20 mouse cellular contexts compared by ENCODE assay signal in the genomic region with DNA sequence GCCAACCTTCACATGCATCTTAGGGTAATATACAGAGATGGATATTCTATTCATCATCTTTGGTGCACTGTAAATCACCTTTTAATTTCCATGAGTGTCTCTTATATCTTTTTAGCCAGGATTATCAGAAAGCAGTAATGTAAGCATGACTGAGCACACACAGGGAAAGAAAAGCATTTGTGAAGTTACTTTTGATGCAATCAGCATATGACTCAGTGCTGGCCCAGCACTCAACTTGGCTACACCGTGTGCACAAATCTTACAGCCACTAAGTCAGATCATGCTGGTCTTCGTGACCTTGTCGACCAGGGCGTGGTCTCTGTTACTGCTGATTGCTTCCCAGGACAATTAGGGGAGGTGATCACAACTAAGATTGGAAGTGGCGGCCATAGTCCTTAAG. TPM values are rescaled to one million over a fixed set of nuclear protein-coding genes. Genes with fewer than 3 reads are reported as not detected.
A peak's percentile ranks its signal among the peaks of the same experiment; 100 is the strongest.
DNase-seq lines count a peak whose midpoint lies in the region; ATAC-seq and TF ChIP-seq lines count a peak whose summit lies in the region.
"Had no signal": no experiment of that assay in that cellular context is flagged by ENCODE, and none has a peak within 500 bp of the region (broad histone marks: within the 10 kb centered on the region; RNA-seq: fewer than 3 reads in every experiment).

No protein-coding gene starts in this region.

- no peaks in the 10 kb centered on the region for H3K79me2 ChIP-seq in myocyte (ENCODE audit: control insufficient read depth, insufficient read depth)

- H3K4me1 ChIP-seq in midbrain, embryonic 11.5 days (ENCODE audit: control insufficient read depth, insufficient read depth, low read length), result no peaks in the 10 kb centered on the region
- H3K4me1 ChIP-seq in midbrain, embryonic 13.5 days (replicated peaks), result no peaks in the 10 kb centered on the region
- H3K4me1 ChIP-seq in ES-E14 (ENCODE audit: control insufficient read depth in 2 of 2, insufficient read depth in 2 of 2, low read length in 2 of 2, poor library complexity in 1 of 2), result no peaks in the 10 kb centered on the region
- no peaks in the 10 kb centered on the region for H3K4me1 ChIP-seq in forebrain, embryonic 12.5 days

- H3K9ac ChIP-seq in midbrain, embryonic 11.5 days (ENCODE audit: low read length), result no peak overlapping the region
- H3K9ac ChIP-seq in midbrain, embryonic 13.5 days (replicated peaks), result no peak overlapping the region
- no peak overlapping the region for H3K9ac ChIP-seq in ES-E14 (ENCODE audit: insufficient read depth, low read depth, low read length, poor library complexity, severe bottlenecking)
- H3K9ac ChIP-seq in forebrain, embryonic 12.5 days, result no peak overlapping the region
- H3K9ac ChIP-seq: lung, embryonic 14.5 days had no signal

- WGBS in midbrain, embryonic 11.5 days, result 89% methylated on average over 5 of the region's 5 CpGs
- 91% methylated on average over 5 of the region's 5 CpGs for WGBS in midbrain, embryonic 13.5 days
- WGBS in forebrain, embryonic 12.5 days, result 91% methylated on average over 5 of the region's 5 CpGs

- no peak for TF ChIP-seq POLR2A in myocyte (IDR thresholded peaks at IDR 0.05; ENCODE audit: insufficient read length, low read depth)

- H3K36me3 ChIP-seq in midbrain, embryonic 11.5 days (ENCODE audit: control insufficient read depth, insufficient read depth, low read length), result no peaks in the 10 kb centered on the region
- H3K36me3 ChIP-seq in midbrain, embryonic 13.5 days, result no peaks in the 10 kb centered on the region
- H3K36me3 ChIP-seq in ES-E14 (ENCODE audit: control insufficient read depth, insufficient read depth, low read length, poor library complexity, severe bottlenecking), result no peaks in the 10 kb centered on the region
- peaks cover 16% of the 10 kb centered on the region for H3K36me3 ChIP-seq in myocyte (ENCODE audit: control insufficient read depth, insufficient read depth)
- H3K36me3 ChIP-seq in forebrain, embryonic 12.5 days (replicated peaks), result no peaks in the 10 kb centered on the region

- CTCF ChIA-PET in Patski (lab: Charles Lee), result no interaction called here

- H3K27ac ChIP-seq in midbrain, embryonic 11.5 days (ENCODE audit: low read depth, low read length), result no peak overlapping the region
- H3K27ac ChIP-seq in midbrain, embryonic 13.5 days, result no peak overlapping the region
- H3K27ac ChIP-seq in ES-E14 (ENCODE audit: insufficient read depth, low read depth, low read length, poor library complexity, severe bottlenecking), result no peak overlapping the region
- H3K27ac ChIP-seq in forebrain, embryonic 12.5 days, result no peak overlapping the region
- H3K27ac ChIP-seq: macrophage had no signal

- no peak for TF ChIP-seq CTCF in Patski (IDR thresholded peaks at IDR 0.05)

- DNase-seq in midbrain, embryonic 11.5 days (ENCODE audit: low spot score, missing footprints), result peak; percentile 8
- peak; percentile 3 for DNase-seq in ES-E14 (ENCODE audit: low read depth, low spot score)
- DNase-seq in Patski (ENCODE audit: low read depth, low spot score), result peak; percentile 64
- DNase-seq in gastrocnemius, postnatal 10 days, result no peak
- DNase-seq: cerebellum, postnatal 10 days; heart, postnatal 4 days; lung, embryonic 14.5 days; midbrain, embryonic 14.5 days; thymus, postnatal 4 days had no signal

- H3ac ChIP-seq in myocyte (ENCODE audit: control insufficient read depth, insufficient read length), result no peak overlapping the region

- H3K27me3 ChIP-seq in midbrain, embryonic 11.5 days (ENCODE audit: control insufficient read depth, insufficient read depth, low read length), result no peaks in the 10 kb centered on the region
- no peaks in the 10 kb centered on the region for H3K27me3 ChIP-seq in midbrain, embryonic 13.5 days
- H3K27me3 ChIP-seq in Patski (no peaks in the 10 kb centered on the region), myocyte (ENCODE audit: control insufficient read depth, insufficient read depth, insufficient read length) (no peaks in the 10 kb centered on the region)
- no peaks in the 10 kb centered on the region for H3K27me3 ChIP-seq in forebrain, embryonic 12.5 days
- H3K27me3 ChIP-seq: CH12.LX had no signal

- POLR2A ChIA-PET in Patski (lab: Charles Lee), result no interaction called here

- H3K9me3 ChIP-seq in midbrain, embryonic 11.5 days (ENCODE audit: control insufficient read depth, low read length), result no peaks in the 10 kb centered on the region
- no peaks in the 10 kb centered on the region for H3K9me3 ChIP-seq in midbrain, embryonic 13.5 days
- no peaks in the 10 kb centered on the region for H3K9me3 ChIP-seq in ES-E14 (ENCODE audit: control insufficient read depth, insufficient read depth, low read depth, low read length)
- no peaks in the 10 kb centered on the region for H3K9me3 ChIP-seq in forebrain, embryonic 12.5 days

- no peak for ATAC-seq in midbrain, embryonic 11.5 days (ENCODE audit: low FRiP score)
- ATAC-seq in midbrain, embryonic 13.5 days, result no peak
- ATAC-seq in Patski, result peak; percentile 98
- no peak for ATAC-seq in forebrain, embryonic 12.5 days (ENCODE audit: low FRiP score)
- ATAC-seq: forebrain, embryonic 14.5 days; hindbrain, embryonic 16.5 days; intestine, postnatal 0 days had no signal

- no peak overlapping the region for H3K4me2 ChIP-seq in midbrain, embryonic 11.5 days
- H3K4me2 ChIP-seq in midbrain, embryonic 13.5 days (replicated peaks), result no peak overlapping the region
- peak overlapping the region; percentile 1 for H3K4me2 ChIP-seq in myocyte (ENCODE audit: low read depth)
- H3K4me2 ChIP-seq in forebrain, embryonic 12.5 days, result no peak overlapping the region
- H3K4me2 ChIP-seq: lung, embryonic 14.5 days had no signal

- H3K4me3 ChIP-seq in midbrain, embryonic 11.5 days (ENCODE audit: low read depth, low read length), result no peak overlapping the region
- H3K4me3 ChIP-seq in midbrain, embryonic 13.5 days (replicated peaks), result no peak overlapping the region
- no peak overlapping the region for H3K4me3 ChIP-seq in ES-E14 (ENCODE audit: insufficient read depth in 1 of 2, low read depth in 1 of 2, low read length in 2 of 2, poor library complexity in 1 of 2, severe bottlenecking in 1 of 2)
- H3K4me3 ChIP-seq in myocyte, result no peak overlapping the region
- H3K4me3 ChIP-seq in forebrain, embryonic 12.5 days (replicated peaks), result no peak overlapping the region

- in situ Hi-C loops in ES-E14 (cut with MboI; ENCODE audit: low sequenced_read_pairs in 2 of 2, unreplicated experiment in 2 of 2), result no loop called here
- in situ Hi-C loops in Patski (cut with MboI; ENCODE audit: low pct_unique_long_range_greater_than_20kb), result no loop called here

TF ChIP-seq in ES-E14, 5 proteins besides CTCF, POLR2A, EP300 and RAD21:
- TF ChIP-seq ZC3H11A (IDR thresholded peaks at IDR 0.05; ENCODE audit: borderline replicate concordance, low read depth, low read length) (no peak), HCFC1 (IDR thresholded peaks at IDR 0.05; ENCODE audit: borderline replicate concordance, insufficient read depth, low read length) (no peak), MAFK (IDR thresholded peaks at IDR 0.05; ENCODE audit: insufficient read depth, low read depth, low read length) (no peak), CHD2 (IDR thresholded peaks at IDR 0.05; ENCODE audit: low read depth, low read length) (no peak), ZNF384 (IDR thresholded peaks at IDR 0.05; ENCODE audit: low read depth, low read length) (no peak)

TF ChIP-seq in myocyte, 11 proteins besides CTCF, POLR2A, EP300 and RAD21:
- TF ChIP-seq E2F4 (IDR thresholded peaks at IDR 0.05; ENCODE audit: insufficient read depth) (no peak), CEBPB (IDR thresholded peaks at IDR 0.05; ENCODE audit: insufficient read depth, poor library complexity, severe bottlenecking) (peak; percentile 82)

RNA-seq across cellular contexts. Expression of a gene that starts 16.8 kb away (rescaled TPM):
- 0.06 TPM in 1 of 2 replicates, not detected in the other for polyA plus RNA-seq in midbrain, embryonic 11.5 days (2014; fragmentation: Nextera tagmentation; extraction: Ambion mirVana)
- 0.09 and 0.15 TPM in 2 replicates for polyA plus RNA-seq in midbrain, embryonic 13.5 days (2015; fragmentation: Nextera tagmentation; extraction: Ambion mirVana)
- not detected in 2 replicates for total RNA-seq in ES-E14 (2012; rRNA removed)
- not detected for polyA plus RNA-seq in Patski (2021)
- 0.04 TPM for polyA plus RNA-seq in myocyte (2012; fragmentation: generic; extraction: Trizol)
- polyA plus RNA-seq in forebrain, embryonic 12.5 days (2016; fragmentation: Nextera tagmentation; extraction: Ambion mirVana), result 0.09 TPM in 1 of 2 replicates, not detected in the other
- under 1 TPM; 0.54 to 0.72 TPM for total RNA-seq in gastrocnemius, postnatal 10 days (2021)
- total RNA-seq: CH12.LX; layer of hippocampus, postnatal 25 days; left cerebral cortex, postnatal 36 days; liver, adult 2 months had no signal
- polyA plus RNA-seq: forebrain, embryonic 14.5 days; liver, adult 2 months; macrophage had no signal
